Mouse (Mus musculus) heart, postnatal 4 days (tissue): ENCODE measurements around the gene Atpif1. TPM values are rescaled to one million over a fixed set of nuclear protein-coding genes. Genes with fewer than 3 reads are reported as not detected.
"Not testable (repeated sequence)": the region's sequence is repeated elsewhere in the genome, so short reads cannot be mapped to it uniquely, and the experiment has no call there.

Experiments
- DNase-seq: peaks from one replicate; pipeline ENCODE4 v3.0.0; 2021
- total RNA-seq, 2 experiments: library from RNA; stranded (reverse); gene quantifications; 2 replicates each; pipeline ENCODE4 v1.2.3; 2021

Atpif1 gene
- total RNA-seq, 2 experiments from 2014 or later, result 626 to 671 TPM

- DNase-seq, result no peak
These were observed 42.4 kb downstream of the Atpif1 start for GRCm38 (mm10) chr4:132491057-132491456.

GRCm38 (mm10) chr4:132490273-132491010 lies 43.0 kb downstream of the Atpif1 start:
- DNase-seq, result no peak

- no peak for DNase-seq
These were observed 44.5 kb downstream of the Atpif1 start for GRCm38 (mm10) chr4:132488976-132489375.

GRCm38 (mm10) chr4:132488521-132488920 lies 44.9 kb downstream of the Atpif1 start:
- no peak for DNase-seq

GRCm38 (mm10) chr4:132484820-132485219 lies 48.6 kb downstream of the Atpif1 start:
- DNase-seq, result no peak

GRCm38 (mm10) chr4:132484231-132484630 lies 49.2 kb downstream of the Atpif1 start:
- DNase-seq, result no peak

- DNase-seq, result no peak
These were observed 50.4 kb downstream of the Atpif1 start for GRCm38 (mm10) chr4:132482956-132483608.

- DNase-seq, result not testable (repeated sequence)
These were observed 51.4 kb downstream of the Atpif1 start for GRCm38 (mm10) chr4:132482104-132482503.

Other genes with a start within 250 kb of the Atpif1 start
- 1 to 10 TPM; 1.2 to 1.5 TPM for gene Rab42, start 230.3 kb downstream of the Atpif1 start, total RNA-seq
- gene Trnau1ap, start 204.1 kb downstream of the Atpif1 start, total RNA-seq, result 10 to 100 TPM; 33.5 to 39.1 TPM
- 10 to 100 TPM; 25.1 to 25.3 TPM for gene Rcc1, start 180.1 kb downstream of the Atpif1 start, total RNA-seq
- gene Phactr4, start 111.2 kb downstream of the Atpif1 start, total RNA-seq, result 10 to 100 TPM; 30.2 to 37.6 TPM
- 10 to 100 TPM; 10.3 to 11.0 TPM for gene Med18, start 69.7 kb downstream of the Atpif1 start, total RNA-seq
- 1 to 10 TPM; 3.9 to 4.2 TPM for gene Sesn2, start 23.2 kb downstream of the Atpif1 start, total RNA-seq
- 10 to 100 TPM; 77.0 to 79.0 TPM for gene Dnajc8, start 1.9 kb upstream of the Atpif1 start, total RNA-seq
- gene Ptafr, start 30.4 kb upstream of the Atpif1 start, total RNA-seq, result 1 to 10 TPM in 1 of 2 experiments, under 1 TPM in 1; 0.86 to 1.3 TPM
- gene Eya3, start 105.3 kb upstream of the Atpif1 start, total RNA-seq, result 10 to 100 TPM; 29.9 to 35.3 TPM
- gene Xkr8, start 198.9 kb upstream of the Atpif1 start, total RNA-seq, result 1 to 10 TPM; 2.0 to 2.5 TPM
- 1 to 10 TPM; 1.3 to 1.4 TPM for gene Smpdl3b, start 223.6 kb upstream of the Atpif1 start, total RNA-seq
- gene Rpa2, start 234.7 kb upstream of the Atpif1 start, total RNA-seq, result 10 to 100 TPM; 36.5 to 42.5 TPM